Mouse (Mus musculus) ovary, postnatal 36 days (tissue): ENCODE measurements around the gene Abcd1.

Source experiments
- DNase-seq: peaks from one replicate; pipeline ENCODE4 v3.0.0; 2022; ENCODE audit warnings: low spot score, mixed read lengths

Gene Abcd1

GRCm38 (mm10) chrX:73744774-73745481 lies 28.5 kb downstream of the Abcd1 start:
- DNase-seq, result no peak

- no peak for DNase-seq
These were observed 32.6 kb downstream of the Abcd1 start for GRCm38 (mm10) chrX:73748977-73749376.

GRCm38 (mm10) chrX:73756334-73757140 lies 40.1 kb downstream of the Abcd1 start, which contains the start of gene Plxnb3:
TSS of gene Plxnb3 (plus strand) at chrX:73757090.
- no peak for DNase-seq

DNA sequence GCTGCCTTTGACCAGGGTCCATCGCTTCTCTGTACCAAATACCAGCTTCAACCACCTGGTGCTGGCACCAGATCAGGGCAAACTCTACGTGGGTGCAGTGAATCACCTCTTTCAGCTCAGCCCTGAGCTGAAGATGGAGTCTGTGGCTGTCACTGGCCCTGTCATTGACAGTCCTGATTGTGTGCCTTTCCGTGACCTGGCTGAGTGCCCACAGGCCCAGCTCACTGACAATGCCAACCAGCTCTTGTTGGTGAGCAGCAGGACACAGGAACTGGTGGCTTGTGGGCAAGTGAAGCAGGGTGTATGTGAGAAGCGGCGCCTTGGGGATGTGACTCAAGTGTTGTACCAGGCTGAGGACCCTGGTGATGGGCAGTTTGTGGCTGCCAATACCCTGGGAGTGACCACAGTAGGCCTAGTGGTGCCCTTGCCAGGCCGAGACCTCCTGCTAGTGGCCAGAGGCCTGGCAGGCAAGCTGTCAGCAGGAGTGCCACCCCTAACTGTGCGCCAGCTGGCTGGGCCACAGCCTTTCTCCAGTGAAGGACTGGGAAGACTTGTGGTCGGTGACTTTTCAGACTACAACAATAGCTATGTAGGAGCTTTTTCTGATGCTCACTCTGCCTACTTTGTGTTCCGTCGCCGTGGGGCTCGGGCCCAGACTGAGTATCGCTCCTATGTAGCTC lies 42.4 kb downstream of the Abcd1 start:
- no peak for DNase-seq

DNA sequence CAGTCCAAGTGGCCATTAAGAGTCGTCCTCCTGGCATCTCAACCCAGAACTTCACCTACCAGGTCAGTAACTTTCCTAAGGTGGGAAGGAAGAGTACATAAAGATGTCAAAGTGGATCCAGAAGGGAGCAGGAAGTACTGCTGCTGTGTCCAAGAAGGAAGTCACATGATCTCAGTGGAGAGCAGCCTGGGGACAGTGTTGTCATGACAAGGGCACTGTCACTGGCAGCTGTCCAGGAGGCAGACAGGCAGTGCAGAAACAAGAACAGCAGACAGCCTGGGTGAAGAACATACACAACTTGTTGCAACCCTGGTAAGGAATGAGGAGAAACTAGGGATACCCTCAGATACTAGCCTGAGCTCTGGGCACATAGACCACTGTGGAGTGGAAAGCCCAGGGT lies 48.9 kb downstream of the Abcd1 start:
- DNase-seq, result no peak

- no peak for DNase-seq
These were observed 50.9 kb downstream of the Abcd1 start for GRCm38 (mm10) chrX:73767267-73767666.

GRCm38 (mm10) chrX:73774168-73774760 lies 57.9 kb downstream of the Abcd1 start, which contains the start of gene Srpk3:
TSS of gene Srpk3 (plus strand) at chrX:73774405.
- DNase-seq, result no peak

- no peak for DNase-seq
These were observed 58.5 kb downstream of the Abcd1 start for GRCm38 (mm10) chrX:73774802-73775483.

- DNase-seq, result no peak
These were observed 65.8 kb downstream of the Abcd1 start for GRCm38 (mm10) chrX:73782227-73782626.

- no peak for DNase-seq
These were observed 69.3 kb downstream of the Abcd1 start for GRCm38 (mm10) chrX:73785666-73786065.

DNA sequence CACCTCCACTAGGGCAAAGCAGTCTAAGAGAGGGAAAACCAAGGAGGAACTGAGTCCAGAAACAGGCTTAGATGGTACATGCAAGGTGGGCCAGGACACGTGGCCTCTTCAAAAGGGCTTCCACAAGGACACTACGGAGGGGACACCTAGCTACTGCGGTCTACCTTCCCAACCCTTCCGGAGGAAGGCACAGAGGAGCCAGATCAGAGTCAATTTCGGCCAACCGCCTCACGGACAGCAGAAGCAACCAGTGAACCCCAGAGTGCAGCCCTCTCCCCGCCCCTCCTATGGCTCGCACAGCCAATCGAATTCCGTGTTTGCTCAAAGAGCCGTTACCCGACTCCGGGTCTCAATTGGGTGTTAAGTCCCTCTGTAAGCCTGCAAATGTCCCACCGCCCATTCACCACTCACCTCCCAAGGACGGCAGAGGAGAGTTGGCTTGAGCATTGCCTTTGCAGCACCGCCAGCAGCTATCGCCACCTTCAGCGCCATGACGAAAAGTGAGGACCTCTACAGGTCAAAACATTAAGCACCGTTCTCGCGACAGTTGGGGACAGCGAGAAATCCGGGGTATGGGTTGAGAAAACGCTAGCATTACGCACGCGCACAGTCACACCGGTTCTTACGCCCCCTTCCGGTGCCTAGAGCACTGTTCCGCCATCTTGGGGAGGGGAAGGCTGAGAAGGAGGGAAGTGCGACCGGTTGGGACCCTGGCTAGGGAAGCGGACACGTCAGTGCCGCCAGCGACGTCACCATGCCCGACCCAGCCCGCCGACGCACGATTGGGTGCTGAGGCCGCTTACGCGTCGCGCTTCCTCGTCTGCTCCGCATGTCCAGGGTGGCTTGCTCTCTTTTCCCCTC lies 70.2 kb downstream of the Abcd1 start, which contains the start of the genes Idh3g and Ssr4:
Idh3g (minus strand) TSS at position 534 of the 861 bp plus-strand sequence.
Ssr4 (plus strand) TSS at position 665 of the 861 bp plus-strand sequence.
- DNase-seq, result peak; percentile 86

- DNase-seq, result no peak
These were observed 70.8 kb downstream of the Abcd1 start for GRCm38 (mm10) chrX:73787225-73787558.
